Mouse (Mus musculus): ENCODE results near the gene Adgra3. TPM values are rescaled to one million over a fixed set of nuclear protein-coding genes. Genes with fewer than 3 reads are reported as not detected.

The Adgra3 gene
- total and polyA plus RNA-seq, 3 experiments, result not detected

GRCm38 (mm10) chr5:49997019-49997418, 61.8 kb downstream of the Adgra3 start:
- Histone ChIP-seq H3K27ac (ENCODE audit: insufficient read depth, low read depth) (no peak overlapping the region), H3K4me1 (ENCODE audit: control insufficient read depth in 1 of 2, insufficient read depth in 2 of 2) (no peaks in the 10 kb centered on the region), H3K9ac (ENCODE audit: insufficient read depth, low read depth) (no peak overlapping the region), H3K4me3 (replicated peaks in 1 of 3; ENCODE audit: low read depth in 2 of 3, low read length in 2 of 3, poor library complexity in 1 of 3) (no peak overlapping the region), H3K36me3 (replicated peaks in 1 of 2; ENCODE audit: control insufficient read depth in 1 of 2, insufficient read depth in 1 of 2, low read length in 1 of 2) (no peaks in the 10 kb centered on the region), H3K79me2 (replicated peaks; ENCODE audit: control insufficient read depth, extremely low read depth, insufficient read depth, poor library complexity, severe bottlenecking) (no peaks in the 10 kb centered on the region), H3K4me2 (ENCODE audit: insufficient read depth, low read depth, poor library complexity, severe bottlenecking) (no peak overlapping the region), H3K27me3 (replicated peaks) (no peaks in the 10 kb centered on the region), H3K9me3 (replicated peaks; ENCODE audit: low read length) (peaks cover 76% of the 10 kb centered on the region)
- in situ Hi-C loops (cut with MboI; ENCODE audit: low pct_ligation_motif_present, low pct_unique_long_range_greater_than_20kb, low sequenced_read_pairs) (no loop called here), dilution Hi-C loops (cut with MboI; ENCODE audit: extremely low pct_ligation_motif_present, extremely low pct_unique_long_range_greater_than_20kb, low sequenced_read_pairs) (no loop called here)
- DNase-seq (ENCODE audit: extremely low read depth), result no peak
- no peak for TF ChIP-seq USF2 (conservative IDR thresholded peaks at IDR 0.05; ENCODE audit: low read depth, low read length)
- TF ChIP-seq MEF2A (IDR thresholded peaks at IDR 0.05; ENCODE audit: borderline replicate concordance, low read depth, low read length), result no peak
- no peak for TF ChIP-seq CHD1 (IDR thresholded peaks at IDR 0.05; ENCODE audit: low read depth, low read length)
- no peak for TF ChIP-seq E2F4 (IDR thresholded peaks at IDR 0.05; ENCODE audit: insufficient replicate concordance, low read depth, low read length)
- TF ChIP-seq ELF1 (IDR thresholded peaks at IDR 0.05; ENCODE audit: low read depth, low read length), result no peak
- TF ChIP-seq TBP (conservative IDR thresholded peaks at IDR 0.05; ENCODE audit: low read depth, low read length), result no peak

DNA sequence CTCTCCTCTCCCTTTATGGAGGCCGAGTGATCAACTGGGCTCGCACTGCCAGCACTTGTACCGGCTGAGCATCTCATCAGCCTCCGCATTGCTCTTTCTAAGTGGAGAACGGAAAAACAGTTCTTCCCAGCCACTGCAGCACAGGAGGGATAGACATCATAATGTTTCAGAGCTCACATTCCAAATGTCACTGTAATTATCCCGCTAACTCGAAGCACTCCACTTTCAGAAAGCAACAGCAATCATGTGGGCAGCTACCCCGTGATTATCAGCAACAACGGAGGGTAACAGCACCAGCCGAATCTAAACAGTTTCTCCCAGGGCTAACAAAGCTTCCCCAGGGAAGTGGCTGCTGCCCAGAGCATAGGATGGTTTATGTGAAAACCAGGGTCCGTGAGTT, 62.3 kb downstream of the Adgra3 start:
- dilution Hi-C loops (cut with MboI; ENCODE audit: extremely low pct_ligation_motif_present, extremely low pct_unique_long_range_greater_than_20kb, low sequenced_read_pairs) (no loop called here), in situ Hi-C loops (cut with MboI; ENCODE audit: low pct_ligation_motif_present, low pct_unique_long_range_greater_than_20kb, low sequenced_read_pairs) (no loop called here)
- Histone ChIP-seq H3K27me3 (replicated peaks) (no peaks in the 10 kb centered on the region), H3K27ac (ENCODE audit: insufficient read depth, low read depth) (no peak overlapping the region), H3K79me2 (replicated peaks; ENCODE audit: control insufficient read depth, extremely low read depth, insufficient read depth, poor library complexity, severe bottlenecking) (no peaks in the 10 kb centered on the region), H3K4me2 (ENCODE audit: insufficient read depth, low read depth, poor library complexity, severe bottlenecking) (no peak overlapping the region), H3K4me1 (ENCODE audit: control insufficient read depth in 1 of 2, insufficient read depth in 2 of 2) (no peaks in the 10 kb centered on the region), H3K9me3 (replicated peaks; ENCODE audit: low read length) (peaks cover 82% of the 10 kb centered on the region), H3K4me3 (replicated peaks in 1 of 3; ENCODE audit: low read depth in 2 of 3, low read length in 2 of 3, poor library complexity in 1 of 3) (no peak overlapping the region), H3K9ac (ENCODE audit: insufficient read depth, low read depth) (no peak overlapping the region), H3K36me3 (replicated peaks in 1 of 2; ENCODE audit: control insufficient read depth in 1 of 2, insufficient read depth in 1 of 2, low read length in 1 of 2) (no peaks in the 10 kb centered on the region)
- no peak for TF ChIP-seq HCFC1 (IDR thresholded peaks at IDR 0.05; ENCODE audit: low read depth, low read length)
- no peak for TF ChIP-seq PAX5 (IDR thresholded peaks at IDR 0.05; ENCODE audit: low read length)
- no peak for TF ChIP-seq ZKSCAN1 (IDR thresholded peaks at IDR 0.05; ENCODE audit: borderline replicate concordance, low read depth, low read length)
- TF ChIP-seq NELFE (IDR thresholded peaks at IDR 0.05; ENCODE audit: low read depth, low read length), result no peak
- TF ChIP-seq ZNF384 (IDR thresholded peaks at IDR 0.05; ENCODE audit: low read depth, low read length), result no peak
- TF ChIP-seq ZC3H11A (IDR thresholded peaks at IDR 0.05; ENCODE audit: low read depth, low read length), result no peak
- no peak for TF ChIP-seq NRF1 (IDR thresholded peaks at IDR 0.05; ENCODE audit: low read depth, low read length)
- no peak for TF ChIP-seq POLR2A (IDR thresholded peaks at IDR 0.05; ENCODE audit: low read depth, low read length)
- no peak for TF ChIP-seq RAD21 (IDR thresholded peaks at IDR 0.05; ENCODE audit: low read depth, low read length)
- no peak for TF ChIP-seq TBP (conservative IDR thresholded peaks at IDR 0.05; ENCODE audit: low read depth, low read length)
- no peak for TF ChIP-seq ETS1 (conservative IDR thresholded peaks at IDR 0.05; ENCODE audit: low read depth, low read length)
- no peak for TF ChIP-seq USF2 (conservative IDR thresholded peaks at IDR 0.05; ENCODE audit: low read depth, low read length)
- TF ChIP-seq EP300 (IDR thresholded peaks at IDR 0.05; ENCODE audit: low read length), result no peak
- TF ChIP-seq MYC (IDR thresholded peaks at IDR 0.05; ENCODE audit: low read depth, low read length), result no peak
- no peak for TF ChIP-seq BHLHE40 (IDR thresholded peaks at IDR 0.05; ENCODE audit: low read depth, low read length)
- no peak for TF ChIP-seq MEF2A (IDR thresholded peaks at IDR 0.05; ENCODE audit: borderline replicate concordance, low read depth, low read length)
- no peak for TF ChIP-seq SMC3 (IDR thresholded peaks at IDR 0.05; ENCODE audit: low read depth, low read length)
- no peak for TF ChIP-seq ZMIZ1 (IDR thresholded peaks at IDR 0.05; ENCODE audit: low read depth, low read length)
- no peak for TF ChIP-seq CHD1 (IDR thresholded peaks at IDR 0.05; ENCODE audit: low read depth, low read length)
- TF ChIP-seq KAT2A (IDR thresholded peaks at IDR 0.05; ENCODE audit: insufficient replicate concordance, low read length), result no peak
- DNase-seq (ENCODE audit: extremely low read depth), result no peak
